Comparison of ENCODE assay signal across 27 mouse cellular contexts in the genomic region with DNA sequence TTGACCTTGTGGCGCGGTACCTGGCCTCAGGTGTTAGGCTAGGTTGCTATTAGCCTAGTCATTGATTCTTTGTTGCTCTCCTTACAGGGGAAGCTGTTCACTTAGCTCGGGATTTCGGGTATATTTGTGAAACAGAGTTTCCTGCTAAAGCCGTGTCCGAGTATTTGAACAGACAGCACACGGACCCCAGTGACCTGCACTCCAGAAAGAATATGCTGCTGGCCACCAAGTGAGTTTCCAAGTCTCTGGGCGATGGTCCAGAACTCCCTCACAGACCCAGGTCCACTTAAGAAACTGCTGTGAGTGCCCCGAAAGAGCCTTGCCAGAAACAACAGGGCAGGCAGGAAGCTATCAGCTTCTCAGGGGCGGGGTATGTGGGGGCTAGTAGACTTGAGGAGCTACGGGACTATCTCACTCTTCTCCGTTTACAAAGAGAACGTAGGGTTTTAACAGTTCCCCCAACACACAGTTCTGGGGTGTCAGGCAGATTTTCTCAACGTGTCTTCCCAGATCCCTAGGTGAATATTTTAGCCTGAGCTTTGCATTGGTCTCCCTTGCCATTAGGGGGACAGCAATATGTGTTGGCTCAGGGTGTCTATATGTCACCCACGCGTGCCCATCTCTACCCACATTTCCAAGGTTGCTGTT. TPM values are rescaled to one million over a fixed set of nuclear protein-coding genes. Genes with fewer than 3 reads are reported as not detected.
DNase-seq lines count a peak whose midpoint lies in the region; ATAC-seq and TF ChIP-seq lines count a peak whose summit lies in the region.
"Had no signal": no experiment of that assay in that cellular context is flagged by ENCODE, and none has a peak within 500 bp of the region (broad histone marks: within the 10 kb centered on the region; RNA-seq: fewer than 3 reads in every experiment).

No protein-coding gene starts in this region.

- no peak for TF ChIP-seq POLR2A in limb, embryonic 14.5 days (IDR thresholded peaks at IDR 0.05; ENCODE audit: borderline replicate concordance, extremely low read depth, insufficient read depth, insufficient read length)

- TF ChIP-seq CTCF in midbrain, postnatal 0 days (IDR thresholded peaks at IDR 0.05), result no peak
- TF ChIP-seq CTCF in intestine, postnatal 0 days (IDR thresholded peaks at IDR 0.05; ENCODE audit: low read depth), result no peak

- no peak overlapping the region for H3K9ac ChIP-seq in limb, embryonic 12.5 days (replicated peaks)
- no peak overlapping the region for H3K9ac ChIP-seq in limb, embryonic 14.5 days (ENCODE audit: low read depth, low read length, severe bottlenecking)
- H3K9ac ChIP-seq in midbrain, postnatal 0 days (replicated peaks; ENCODE audit: low read length, poor library complexity, severe bottlenecking), result no peak overlapping the region
- H3K9ac ChIP-seq in intestine, postnatal 0 days (ENCODE audit: low read depth, low read length), result no peak overlapping the region
- H3K9ac ChIP-seq: embryonic facial prominence, embryonic 12.5 days; forebrain, embryonic 15.5 days; kidney, embryonic 15.5 days; liver, embryonic 12.5 days had no signal

- H3K36me3 ChIP-seq in limb, embryonic 12.5 days, result no peaks in the 10 kb centered on the region
- no peaks in the 10 kb centered on the region for H3K36me3 ChIP-seq in limb, embryonic 10.5 days
- no peaks in the 10 kb centered on the region for H3K36me3 ChIP-seq in limb, embryonic 14.5 days (ENCODE audit: control insufficient read depth, insufficient read depth, low read length)
- H3K36me3 ChIP-seq in midbrain, postnatal 0 days (ENCODE audit: insufficient read depth, low read length), result no peaks in the 10 kb centered on the region
- no peaks in the 10 kb centered on the region for H3K36me3 ChIP-seq in intestine, postnatal 0 days (ENCODE audit: control insufficient read depth, insufficient read depth)
- H3K36me3 ChIP-seq: embryonic facial prominence, embryonic 12.5 days; forebrain, embryonic 15.5 days; kidney, embryonic 15.5 days; liver, embryonic 12.5 days had no signal

- 1% methylated on average over 16 of the region's 16 CpGs for WGBS in limb, embryonic 12.5 days
- WGBS in limb, embryonic 10.5 days, result 3% methylated on average over 16 of the region's 16 CpGs
- WGBS in limb, embryonic 14.5 days, result 3% methylated on average over 16 of the region's 16 CpGs
- under 1% methylated on average over 16 of the region's 16 CpGs for WGBS in midbrain, postnatal 0 days
- WGBS in intestine, postnatal 0 days, result 2% methylated on average over 16 of the region's 16 CpGs

- peak overlapping the region; percentile 15; the same call in 1 of the 2 replicates for H3K4me2 ChIP-seq in limb, embryonic 12.5 days
- no peak overlapping the region; the same call in 1 of the 2 replicates for H3K4me2 ChIP-seq in limb, embryonic 14.5 days (replicated peaks; ENCODE audit: low read depth, low read length, severe bottlenecking)
- H3K4me2 ChIP-seq in midbrain, postnatal 0 days (ENCODE audit: low read depth, low read length, poor library complexity, severe bottlenecking), result no peak overlapping the region
- no peak overlapping the region for H3K4me2 ChIP-seq in intestine, postnatal 0 days (replicated peaks; ENCODE audit: low read depth)
- H3K4me2 ChIP-seq: embryonic facial prominence, embryonic 12.5 days; forebrain, embryonic 15.5 days; heart, embryonic 11.5 days; kidney, embryonic 15.5 days; liver, embryonic 12.5 days had no signal

- no peak for ATAC-seq in limb, embryonic 12.5 days (ENCODE audit: insufficient number of reproducible peaks, insufficient read depth, low FRiP score, low TSS enrichment, low read depth)
- no peak for ATAC-seq in limb, embryonic 14.5 days (ENCODE audit: low FRiP score, low read depth)
- ATAC-seq in midbrain, postnatal 0 days (ENCODE audit: low FRiP score), result no peak
- no peak for ATAC-seq in intestine, postnatal 0 days
- ATAC-seq: forebrain, embryonic 15.5 days; hindbrain, postnatal 0 days; intestine, embryonic 16.5 days; liver, embryonic 12.5 days had no signal

- 0 out of 2 replicates have a peak overlapping the region, but pooled peaks have one; percentile 53 for H3K27ac ChIP-seq in limb, embryonic 12.5 days
- no peak overlapping the region for H3K27ac ChIP-seq in limb, embryonic 10.5 days
- peak overlapping the region; percentile 15; the same call in 1 of the 2 replicates for H3K27ac ChIP-seq in limb, embryonic 14.5 days (replicated peaks; ENCODE audit: low read depth, low read length)
- H3K27ac ChIP-seq in midbrain, postnatal 0 days (ENCODE audit: low read depth, low read length), result 0 out of 2 replicates have a peak overlapping the region, but pooled peaks have one; percentile 51
- H3K27ac ChIP-seq in intestine, postnatal 0 days (ENCODE audit: low read depth, low read length), result no peak overlapping the region
- H3K27ac ChIP-seq: embryonic facial prominence, embryonic 12.5 days; forebrain, embryonic 15.5 days; hindbrain, postnatal 0 days; kidney, embryonic 15.5 days; liver, embryonic 12.5 days had no signal

- peak; percentile 42 for DNase-seq in embryo, embryonic 10.5 days (ENCODE audit: low spot score)
- DNase-seq in embryo, embryonic 10 days (ENCODE audit: low spot score), result no peak
- no peak for DNase-seq in limb, embryonic 10.5 days (ENCODE audit: low spot score)
- no peak for DNase-seq in limb, embryonic 14.5 days (ENCODE audit: low spot score)
- no peak for DNase-seq in midbrain, postnatal 0 days (ENCODE audit: low spot score)
- DNase-seq: adrenal gland, postnatal 10 days; cerebellum, adult 8-10 months; cerebellum, postnatal 36 days; gastrocnemius, postnatal 10 days; kidney, postnatal 4 days; lung, adult 18-20 months; lung, postnatal 14 days; thymus, postnatal 14 days had no signal

- H3K4me1 ChIP-seq in limb, embryonic 12.5 days (replicated peaks), result peaks cover 13% of the 10 kb centered on the region
- H3K4me1 ChIP-seq in limb, embryonic 10.5 days, result peaks cover 27% of the 10 kb centered on the region
- no peaks in the 10 kb centered on the region for H3K4me1 ChIP-seq in limb, embryonic 14.5 days (ENCODE audit: control insufficient read depth, insufficient read depth, low read length)
- H3K4me1 ChIP-seq in midbrain, postnatal 0 days (ENCODE audit: insufficient read depth, low read length), result no peaks in the 10 kb centered on the region
- no peaks in the 10 kb centered on the region for H3K4me1 ChIP-seq in intestine, postnatal 0 days (replicated peaks; ENCODE audit: control insufficient read depth, insufficient read depth, low read length)
- H3K4me1 ChIP-seq: embryonic facial prominence, embryonic 12.5 days; liver, embryonic 12.5 days had no signal

- no peak overlapping the region for H3K4me3 ChIP-seq in limb, embryonic 12.5 days (replicated peaks)
- no peak overlapping the region; the same call in 1 of the 2 replicates for H3K4me3 ChIP-seq in limb, embryonic 10.5 days
- H3K4me3 ChIP-seq in limb, embryonic 14.5 days (replicated peaks; ENCODE audit: low read length), result no peak overlapping the region
- H3K4me3 ChIP-seq in midbrain, postnatal 0 days (ENCODE audit: low read depth, low read length), result no peak overlapping the region
- no peak overlapping the region for H3K4me3 ChIP-seq in intestine, postnatal 0 days (ENCODE audit: low read depth, low read length)
- H3K4me3 ChIP-seq: embryonic facial prominence, embryonic 12.5 days; forebrain, embryonic 15.5 days; kidney, embryonic 15.5 days; liver, embryonic 12.5 days had no signal

- peaks cover 82% of the 10 kb centered on the region for H3K27me3 ChIP-seq in limb, embryonic 12.5 days
- H3K27me3 ChIP-seq in limb, embryonic 10.5 days (ENCODE audit: low read depth, poor library complexity, severe bottlenecking), result peaks cover 95% of the 10 kb centered on the region
- peaks cover 77% of the 10 kb centered on the region for H3K27me3 ChIP-seq in limb, embryonic 14.5 days (ENCODE audit: control insufficient read depth, insufficient read depth, low read length)
- H3K27me3 ChIP-seq in midbrain, postnatal 0 days (ENCODE audit: insufficient read depth, low read length), result peaks cover 74% of the 10 kb centered on the region
- peaks cover 79% of the 10 kb centered on the region for H3K27me3 ChIP-seq in intestine, postnatal 0 days (replicated peaks; ENCODE audit: control insufficient read depth, insufficient read depth, low read length)

- no peaks in the 10 kb centered on the region for H3K9me3 ChIP-seq in limb, embryonic 12.5 days
- H3K9me3 ChIP-seq in limb, embryonic 10.5 days (replicated peaks), result no peaks in the 10 kb centered on the region
- no peaks in the 10 kb centered on the region for H3K9me3 ChIP-seq in limb, embryonic 14.5 days (ENCODE audit: control insufficient read depth, low read length)
- H3K9me3 ChIP-seq in midbrain, postnatal 0 days (ENCODE audit: low read length), result no peaks in the 10 kb centered on the region
- no peaks in the 10 kb centered on the region for H3K9me3 ChIP-seq in intestine, postnatal 0 days (ENCODE audit: control insufficient read depth)
- H3K9me3 ChIP-seq: embryonic facial prominence, embryonic 12.5 days; forebrain, embryonic 15.5 days; kidney, embryonic 15.5 days; liver, embryonic 12.5 days had no signal

RNA-seq across cellular contexts. Expression of a gene that starts 22.3 kb away (rescaled TPM):
- polyA plus RNA-seq in limb, embryonic 12.5 days (2016; fragmentation: Nextera tagmentation; extraction: Ambion mirVana), result 49.9 and 52.6 TPM in 2 replicates
- polyA plus RNA-seq in limb, embryonic 10.5 days (2016; fragmentation: Nextera tagmentation; extraction: Ambion mirVana), result 6.7 and 19.7 TPM in 2 replicates
- 43.2 and 64.9 TPM in 2 replicates for polyA plus RNA-seq in limb, embryonic 14.5 days (2012; rRNA removed)
- 42.4 and 52.7 TPM in 2 replicates for polyA plus RNA-seq in limb, embryonic 14.5 days (2014; fragmentation: Nextera tagmentation; extraction: Ambion mirVana)
- 86.4 and 104 TPM in 2 replicates for total RNA-seq in midbrain, postnatal 0 days (2014; rRNA removed)
- 172 and 180 TPM in 2 replicates for polyA plus RNA-seq in midbrain, postnatal 0 days (2015; fragmentation: Nextera tagmentation; extraction: Ambion mirVana)
- polyA plus RNA-seq in intestine, postnatal 0 days (2015; fragmentation: Nextera tagmentation; extraction: Ambion mirVana), result not detected in 2 replicates
- total RNA-seq: granulocyte monocyte progenitor cell, adult 5-6 weeks; hematopoietic stem cell, adult 5-6 weeks; megakaryocyte, adult 5-6 weeks; monocyte, adult 5-6 weeks had no signal
- polyA plus RNA-seq: heart, postnatal 0 days; liver, embryonic 12.5 days had no signal

Comparison
In these comparisons a context has a peak if more than half of its experiments do, and no peak if none do; other contexts are left out.
1. H3K27ac ChIP-seq: peak in limb, embryonic 12.5 days (single experiment), limb, embryonic 14.5 days (single experiment) and midbrain, postnatal 0 days (single experiment); none in limb, embryonic 10.5 days (single experiment) and intestine, postnatal 0 days (single experiment).